Mouse (Mus musculus) lung, postnatal 0 days (tissue): Measurements from ENCODE around the gene Psmd13.

Experiments used
- CTCF ChIP-seq: IDR thresholded peaks from 2 replicates; pipeline ENCODE4 v1.5.1; 2016; ENCODE audit warnings: antibody characterized with exemption, mild to moderate bottlenecking
- EP300 ChIP-seq: IDR thresholded peaks from 2 replicates; pipeline ENCODE4 v1.6.1; 2016; ENCODE audit warnings: antibody characterized with exemption, mild to moderate bottlenecking, control low read depth

DNA sequence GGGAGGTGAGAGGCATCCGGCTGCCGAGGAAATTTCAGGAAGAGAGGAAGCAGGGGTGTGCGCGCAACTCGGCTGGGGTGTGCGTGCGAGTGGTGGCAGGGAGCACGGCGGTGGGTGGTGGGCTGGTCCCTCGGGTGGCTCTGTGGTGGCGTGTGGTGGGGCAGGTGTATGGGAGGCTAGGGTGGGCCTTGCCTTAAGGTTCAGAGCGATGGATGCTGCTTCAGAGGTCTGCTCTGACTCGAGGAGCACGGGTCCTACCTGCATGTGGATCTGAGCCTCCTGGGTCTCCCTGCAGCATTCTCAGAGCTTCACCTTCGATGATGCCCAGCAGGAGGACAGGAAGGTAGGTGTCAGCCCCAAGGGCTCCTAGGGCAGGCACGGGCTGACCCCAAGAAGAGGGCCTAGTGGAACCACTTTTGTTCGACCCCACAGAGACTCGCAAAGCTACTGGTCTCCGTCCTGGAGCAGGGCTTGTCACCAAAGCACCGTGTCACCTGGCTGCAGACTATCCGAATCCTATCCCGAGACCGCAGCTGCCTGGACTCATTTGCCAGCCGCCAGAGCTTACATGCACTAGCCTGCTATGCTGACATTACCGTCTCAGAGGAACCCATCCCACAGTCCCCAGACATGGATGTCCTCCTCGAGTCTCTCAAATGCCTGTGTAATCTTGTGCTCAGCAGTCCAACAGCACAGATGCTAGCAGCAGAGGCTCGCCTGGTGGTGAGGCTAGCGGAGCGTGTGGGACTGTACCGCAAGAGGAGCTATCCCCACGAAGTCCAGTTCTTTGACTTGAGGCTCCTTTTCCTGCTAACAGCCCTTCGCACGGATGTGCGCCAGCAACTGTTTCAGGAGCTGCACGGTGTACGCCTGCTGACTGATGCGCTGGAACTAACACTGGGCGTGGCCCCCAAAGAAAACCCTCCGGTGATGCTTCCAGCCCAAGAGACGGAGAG lies 23.9 kb upstream of the Psmd13 start, which contains the start of gene Bet1l:
- TF ChIP-seq CTCF (no peak), EP300 (no peak; the same call in 1 of the 2 replicates)
